ENCODE assay signal across 8 mouse cellular contexts in the genomic region with DNA sequence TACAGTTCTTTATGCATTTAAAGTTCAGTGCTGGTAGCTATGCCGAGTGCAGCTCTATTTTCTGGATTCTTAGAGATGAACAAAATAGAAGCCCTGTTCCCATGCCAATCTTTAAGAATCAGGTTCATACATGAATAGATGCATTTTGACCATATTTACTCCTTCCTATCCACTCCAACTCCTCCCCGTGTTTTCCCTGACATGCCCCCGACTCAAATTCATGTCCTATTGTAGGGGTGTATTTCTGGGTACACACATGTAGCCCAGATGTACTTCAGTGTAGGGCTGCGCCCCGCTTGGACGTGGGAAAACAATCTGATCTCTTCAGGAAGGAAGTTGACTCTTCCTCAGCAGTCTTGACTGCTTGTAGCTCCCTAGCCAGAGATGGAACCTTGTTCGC. TPM values are rescaled to one million over a fixed set of nuclear protein-coding genes. Genes with fewer than 3 reads are reported as not detected.
DNase-seq lines count a peak whose midpoint lies in the region; ATAC-seq lines count a peak whose summit lies in the region.

No protein-coding gene starts in this region.

- peak overlapping the region; percentile 67 for H3K9ac ChIP-seq in lung, embryonic 16.5 days (ENCODE audit: low read length)
- H3K9ac ChIP-seq in forebrain, embryonic 14.5 days (ENCODE audit: low read length) = peak overlapping the region; percentile 73
- peak overlapping the region; percentile 57 for H3K9ac ChIP-seq in kidney, embryonic 15.5 days

- H3K27ac ChIP-seq in lung, embryonic 16.5 days (ENCODE audit: low read length) = peak overlapping the region; percentile 100
- H3K27ac ChIP-seq in forebrain, embryonic 14.5 days (ENCODE audit: low read depth, low read length) = peak overlapping the region; percentile 99
- H3K27ac ChIP-seq in kidney, embryonic 15.5 days = peak overlapping the region; percentile 100
- H3K27ac ChIP-seq in midbrain, embryonic 10.5 days (replicated peaks) = peak overlapping the region; percentile 99

- intact Hi-C loops in left cerebral cortex, postnatal 4 days (cut with DNase I) = loop anchor here (10.0 kb wide), 2 partner anchors 103 to 1473 kb away; a partner anchor contains a TSS

- 8% methylated on average over 7 of the region's 7 CpGs for WGBS in lung, embryonic 16.5 days
- WGBS in forebrain, embryonic 14.5 days = 19% methylated on average over 7 of the region's 7 CpGs
- WGBS in kidney, embryonic 15.5 days = 11% methylated on average over 7 of the region's 7 CpGs
- 22% methylated on average over 7 of the region's 7 CpGs for WGBS in midbrain, embryonic 10.5 days

- H3K4me2 ChIP-seq in lung, embryonic 16.5 days (ENCODE audit: low read depth, low read length) = peak overlapping the region; percentile 79
- H3K4me2 ChIP-seq in forebrain, embryonic 14.5 days (ENCODE audit: low read length) = peak overlapping the region; percentile 73
- H3K4me2 ChIP-seq in kidney, embryonic 15.5 days = peak overlapping the region; percentile 59

- ATAC-seq in lung, embryonic 16.5 days (ENCODE audit: low read depth) = peak; percentile 8
- peak; percentile 16 for ATAC-seq in forebrain, embryonic 14.5 days
- peak; percentile 13 for ATAC-seq in kidney, embryonic 15.5 days (replicated peaks; ENCODE audit: low FRiP score)

- peaks cover 7% of the 10 kb centered on the region; the same call in 1 of the 2 replicates for H3K4me1 ChIP-seq in lung, embryonic 16.5 days (replicated peaks; ENCODE audit: control insufficient read depth, insufficient read depth, low read length)
- H3K4me1 ChIP-seq in forebrain, embryonic 14.5 days (ENCODE audit: control insufficient read depth, insufficient read depth, low read length) = peaks cover 5% of the 10 kb centered on the region; the same call in 1 of the 2 replicates
- H3K4me1 ChIP-seq in kidney, embryonic 15.5 days = 0 out of 2 replicates have a peak, but pooled peaks cover 2% of the 10 kb centered on the region
- H3K4me1 ChIP-seq in midbrain, embryonic 10.5 days = peaks cover 15% of the 10 kb centered on the region

- no peaks in the 10 kb centered on the region for H3K9me3 ChIP-seq in lung, embryonic 16.5 days (ENCODE audit: control insufficient read depth, low read length)
- H3K9me3 ChIP-seq in forebrain, embryonic 14.5 days (replicated peaks; ENCODE audit: control insufficient read depth, low read length) = no peaks in the 10 kb centered on the region
- no peaks in the 10 kb centered on the region for H3K9me3 ChIP-seq in kidney, embryonic 15.5 days (replicated peaks)
- no peaks in the 10 kb centered on the region for H3K9me3 ChIP-seq in midbrain, embryonic 10.5 days (replicated peaks)

- peak overlapping the region; percentile 69 for H3K4me3 ChIP-seq in lung, embryonic 16.5 days (ENCODE audit: low read length)
- H3K4me3 ChIP-seq in forebrain, embryonic 14.5 days (ENCODE audit: low read depth, low read length) = peak overlapping the region; percentile 87
- peak overlapping the region; percentile 93 for H3K4me3 ChIP-seq in kidney, embryonic 15.5 days (replicated peaks)
- peak overlapping the region; percentile 96 for H3K4me3 ChIP-seq in midbrain, embryonic 10.5 days

- no peaks in the 10 kb centered on the region for H3K27me3 ChIP-seq in lung, embryonic 16.5 days (ENCODE audit: control insufficient read depth, insufficient read depth, low read depth, low read length)
- H3K27me3 ChIP-seq in forebrain, embryonic 14.5 days (replicated peaks; ENCODE audit: control insufficient read depth, insufficient read depth, low read length) = no peaks in the 10 kb centered on the region
- H3K27me3 ChIP-seq in kidney, embryonic 15.5 days = no peaks in the 10 kb centered on the region
- no peaks in the 10 kb centered on the region for H3K27me3 ChIP-seq in midbrain, embryonic 10.5 days (ENCODE audit: low read depth, poor library complexity, severe bottlenecking)

- H3K36me3 ChIP-seq in lung, embryonic 16.5 days (ENCODE audit: control insufficient read depth, insufficient read depth, low read length) = no peaks in the 10 kb centered on the region
- no peaks in the 10 kb centered on the region for H3K36me3 ChIP-seq in forebrain, embryonic 14.5 days (ENCODE audit: control insufficient read depth, insufficient read depth, low read length)
- no peaks in the 10 kb centered on the region for H3K36me3 ChIP-seq in kidney, embryonic 15.5 days
- H3K36me3 ChIP-seq in midbrain, embryonic 10.5 days = peaks cover 9% of the 10 kb centered on the region

- no peak for DNase-seq in lung, postnatal 25 days (ENCODE audit: low spot score)
- peak; percentile 14 for DNase-seq in brain, adult 2 months (ENCODE audit: low read depth, low spot score)
- no peak for DNase-seq in forebrain, embryonic 14.5 days (ENCODE audit: low spot score)
- DNase-seq in midbrain, embryonic 10.5 days (ENCODE audit: low spot score) = peak; percentile 36
- peak; percentile 32 for DNase-seq in yolk sac, embryonic 10.5 days (ENCODE audit: low spot score)
- DNase-seq in left cerebral cortex, postnatal 4 days = no peak

RNA-seq across cellular contexts. Expression of a gene that starts 0.5 kb away (rescaled TPM):
- 44.9 and 48.9 TPM in 2 replicates for polyA plus RNA-seq in lung, embryonic 16.5 days (2015; fragmentation: Nextera tagmentation; extraction: Ambion mirVana)
- 68.2 and 70.1 TPM in 2 replicates for polyA plus RNA-seq in forebrain, embryonic 14.5 days (2014; fragmentation: Nextera tagmentation; extraction: Ambion mirVana)
- 45.0 and 46.0 TPM in 2 replicates for polyA plus RNA-seq in kidney, embryonic 15.5 days (2015; fragmentation: Nextera tagmentation; extraction: Ambion mirVana)
- 58.2 and 60.1 TPM in 2 replicates for polyA plus RNA-seq in midbrain, embryonic 10.5 days (2016; fragmentation: Nextera tagmentation; extraction: Ambion mirVana)
- total RNA-seq in left cerebral cortex, postnatal 4 days (2021) = 10 to 100 TPM; 52.7 to 58.7 TPM

Comparison
In these comparisons a context has a peak if more than half of its experiments do, and no peak if none do; other contexts are left out.
1. DNase-seq: peak in brain, adult 2 months (single experiment), midbrain, embryonic 10.5 days (single experiment) and yolk sac, embryonic 10.5 days (single experiment); none in lung, postnatal 25 days (single experiment), forebrain, embryonic 14.5 days (single experiment) and left cerebral cortex, postnatal 4 days (single experiment).
2. Peak in every context shown above with its lines, with median percentiles within 50 percentile points of each other: ATAC-seq, H3K27ac ChIP-seq, H3K4me2 ChIP-seq, H3K4me3 ChIP-seq and H3K9ac ChIP-seq.